Mouse (Mus musculus) liver, embryonic 12.5 days (tissue): Measurements from ENCODE around the gene Golph3. TPM values are rescaled to one million over a fixed set of nuclear protein-coding genes. Genes with fewer than 3 reads are reported as not detected.
A peak's percentile ranks its signal among the peaks of the same experiment; 100 is the strongest.

Experiments
- ATAC-seq: fragments of 200-750 bp; cut with Nextera tagmentation; 2 replicates; pipeline ENCODE4 v1.8.0; 2017; ENCODE audit warnings: moderate number of reproducible peaks, mild to moderate bottlenecking, moderate library complexity
- H3K27ac ChIP-seq: fragments of 300-500 bp; sonication (generic); 2 replicates; pipeline ENCODE4 v1.5.1; 2016; ENCODE audit warnings: mild to moderate bottlenecking
- H3K27me3 ChIP-seq: fragments of 300-500 bp; sonication (generic); replicated peaks from 2 replicates; pipeline ENCODE4 v1.6.1; 2016; ENCODE audit warnings: mild to moderate bottlenecking, moderate library complexity
- H3K36me3 ChIP-seq: fragments of 300-500 bp; sonication (generic); 2 replicates; pipeline ENCODE4 v1.6.1; 2016; ENCODE audit warnings: mild to moderate bottlenecking, moderate library complexity
- H3K4me1 ChIP-seq: fragments of 300-500 bp; sonication (generic); 2 replicates; pipeline ENCODE4 v1.6.1; 2016
- H3K4me2 ChIP-seq: fragments of 300-500 bp; sonication (generic); 2 replicates; pipeline ENCODE4 v1.6.1; 2016; ENCODE audit warnings: mild to moderate bottlenecking, moderate library complexity
- H3K4me3 ChIP-seq: fragments of 300-500 bp; sonication (generic); 2 replicates; pipeline ENCODE4 v1.5.1; 2016; ENCODE audit warnings: mild to moderate bottlenecking, moderate library complexity
- H3K9ac ChIP-seq: fragments of 300-500 bp; sonication (generic); 2 replicates; pipeline ENCODE4 v1.6.1; 2016; ENCODE audit warnings: mild to moderate bottlenecking, moderate library complexity
- H3K9me3 ChIP-seq: fragments of 300-500 bp; sonication (generic); replicated peaks from 2 replicates; pipeline ENCODE4 v1.6.1; 2016; ENCODE audit warnings: mild to moderate bottlenecking, moderate library complexity
- WGBS: fragments of 180-500 bp; shearing (Covaris S2); methylation state at CpG from one replicate; pipeline ENCODE4 v1.1.7; 2016; ENCODE audit not compliant: insufficient replicate concordance; 5-methylcytosine and 5-hydroxymethylcytosine counted together
- polyA plus RNA-seq: library from polyadenylated mRNA; unstranded; fragments of >200 nt; fragmentation: Nextera tagmentation; extraction: Ambion mirVana; gene quantifications from 2 replicates; pipeline ENCODE4 v1.2.1, GENCODE M21; 2016

The Golph3 gene
- polyA plus RNA-seq, 1 experiment from 2014 or later, result 79.8 TPM

DNA sequence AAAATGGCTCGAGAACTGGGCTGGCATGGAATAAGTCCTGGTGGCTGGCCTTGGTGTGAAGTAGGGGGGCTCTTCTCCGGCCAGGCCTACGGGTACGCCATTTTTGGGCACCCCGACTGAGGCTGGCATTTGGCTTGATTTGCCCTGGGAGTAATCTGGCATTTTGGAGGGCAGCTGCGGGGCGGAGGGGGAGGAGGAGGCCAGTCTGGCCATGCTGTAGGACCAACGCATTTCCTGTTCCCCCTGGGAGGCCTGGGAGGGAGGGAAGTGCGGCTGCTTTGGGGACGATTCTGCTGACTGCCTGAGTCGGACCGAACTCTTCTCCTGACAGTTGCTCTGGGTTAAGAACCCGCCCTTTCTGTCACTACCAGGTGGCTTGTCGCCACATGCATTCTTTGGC is 52.2 kb downstream of the Golph3 start:
- Histone ChIP-seq H3K9me3 (no peaks in the 10 kb centered on the region), H3K27ac (no peak overlapping the region), H3K4me2 (no peak overlapping the region), H3K4me1 (peaks cover 29% of the 10 kb centered on the region), H3K4me3 (no peak overlapping the region), H3K9ac (no peak overlapping the region), H3K36me3 (no peaks in the 10 kb centered on the region), H3K27me3 (peaks cover 4% of the 10 kb centered on the region; the same call in 1 of the 2 replicates)
- WGBS, result 59% methylated on average over 14 of the region's 14 CpGs
- ATAC-seq, result no peak

DNA sequence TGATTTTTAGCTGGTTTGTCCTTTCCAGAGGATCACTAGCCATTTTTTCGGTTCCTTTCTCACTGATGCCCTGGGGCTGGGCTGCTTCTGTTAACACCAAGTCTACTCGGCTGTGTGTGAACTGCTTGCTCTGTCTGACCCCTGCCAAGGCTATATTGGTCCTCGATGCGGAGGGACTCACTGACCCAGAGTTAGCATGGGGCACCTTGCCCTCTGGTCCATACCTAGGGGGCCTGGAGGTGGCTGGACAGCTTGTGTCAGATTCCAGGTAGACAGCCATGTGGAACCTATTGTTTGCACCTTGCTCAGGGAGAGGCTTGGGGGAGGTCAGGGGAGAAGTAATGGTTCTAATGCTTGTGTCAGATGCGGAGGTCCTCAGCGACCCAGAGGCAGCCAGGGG is 52.7 kb downstream of the Golph3 start:
- no peak overlapping the region for H3K4me2 ChIP-seq
- H3K27me3 ChIP-seq, result peaks cover 4% of the 10 kb centered on the region; the same call in 1 of the 2 replicates
- no peak overlapping the region for H3K4me3 ChIP-seq
- no peak overlapping the region for H3K27ac ChIP-seq
- no peak overlapping the region for H3K9ac ChIP-seq
- H3K4me1 ChIP-seq, result peaks cover 27% of the 10 kb centered on the region
- H3K36me3 ChIP-seq, result no peaks in the 10 kb centered on the region
- ATAC-seq, result no peak
- WGBS, result 78% methylated on average over 6 of the region's 6 CpGs
- no peaks in the 10 kb centered on the region for H3K9me3 ChIP-seq

DNA sequence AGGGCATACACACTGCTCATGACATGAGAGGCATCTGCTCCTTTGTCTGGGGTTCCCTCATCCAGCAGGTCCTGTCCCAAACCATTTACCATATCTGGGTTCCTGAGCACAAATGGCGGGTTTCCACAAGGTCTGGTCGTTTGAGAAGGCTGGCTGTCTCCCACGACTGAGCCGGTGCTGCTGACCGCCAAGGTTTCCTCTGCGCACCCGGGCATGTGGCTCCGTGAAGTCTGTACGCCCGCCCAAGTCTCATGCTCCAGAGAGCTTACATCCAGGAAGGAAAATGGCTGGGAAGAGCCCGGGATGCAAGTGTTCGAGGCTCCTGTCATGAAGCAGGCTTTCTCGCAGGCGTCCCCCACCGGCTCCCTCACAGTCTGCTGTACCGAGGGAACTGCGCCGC is 53.7 kb downstream of the Golph3 start:
- H3K4me3 ChIP-seq, result peak overlapping the region; percentile 49
- peaks cover 27% of the 10 kb centered on the region for H3K4me1 ChIP-seq
- 48% methylated on average over 18 of the region's 18 CpGs for WGBS
- H3K9me3 ChIP-seq, result no peaks in the 10 kb centered on the region
- no peaks in the 10 kb centered on the region for H3K36me3 ChIP-seq
- H3K4me2 ChIP-seq, result peak overlapping the region; percentile 81
- H3K27me3 ChIP-seq, result peaks cover 4% of the 10 kb centered on the region; the same call in 1 of the 2 replicates
- ATAC-seq, result no peak
- H3K27ac ChIP-seq, result no peak overlapping the region
- peak overlapping the region; percentile 57; the same call in 1 of the 2 replicates for H3K9ac ChIP-seq

DNA sequence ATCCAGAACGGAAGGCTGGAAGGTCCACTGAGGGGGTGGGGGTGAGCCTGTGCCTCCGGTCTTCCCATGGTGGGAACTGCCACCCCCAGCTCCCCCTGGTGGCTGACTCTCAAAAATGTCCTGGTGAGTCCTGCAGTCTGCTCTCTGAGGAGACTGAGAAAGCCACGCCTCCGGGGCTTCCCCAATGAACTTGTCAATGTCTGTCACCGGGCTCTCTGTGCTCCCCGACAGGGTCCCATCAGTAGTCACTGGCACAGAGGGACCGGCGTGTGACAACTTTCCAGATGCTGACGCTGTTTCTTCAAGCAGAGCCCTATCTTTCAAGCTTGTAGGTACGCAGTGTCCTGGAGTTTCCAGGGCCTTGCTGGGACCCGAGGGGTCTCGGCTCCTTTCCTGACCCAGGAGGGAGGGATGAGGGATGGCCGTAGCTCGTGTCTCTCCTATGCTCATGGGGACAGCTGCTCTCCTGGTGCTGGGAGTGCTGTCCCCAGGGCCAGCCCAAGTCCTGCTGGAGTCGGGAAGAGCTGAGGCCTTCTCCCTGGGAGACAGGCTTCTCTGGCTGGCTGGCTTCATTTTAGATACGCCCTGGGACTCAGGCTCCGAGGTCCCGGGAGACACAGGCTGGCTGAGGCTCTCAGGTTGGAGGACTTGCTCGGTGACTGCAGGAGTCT is 54.5 kb downstream of the Golph3 start:
- Histone ChIP-seq H3K36me3 (no peaks in the 10 kb centered on the region), H3K27ac (no peak overlapping the region), H3K4me2 (peak overlapping the region; percentile 81), H3K9me3 (no peaks in the 10 kb centered on the region), H3K4me3 (peak overlapping the region; percentile 49), H3K4me1 (peaks cover 27% of the 10 kb centered on the region), H3K9ac (peak overlapping the region; percentile 57), H3K27me3 (peaks cover 4% of the 10 kb centered on the region; the same call in 1 of the 2 replicates)
- ATAC-seq, result peak; percentile 77
- WGBS, result 4% methylated on average over 19 of the region's 19 CpGs

DNA sequence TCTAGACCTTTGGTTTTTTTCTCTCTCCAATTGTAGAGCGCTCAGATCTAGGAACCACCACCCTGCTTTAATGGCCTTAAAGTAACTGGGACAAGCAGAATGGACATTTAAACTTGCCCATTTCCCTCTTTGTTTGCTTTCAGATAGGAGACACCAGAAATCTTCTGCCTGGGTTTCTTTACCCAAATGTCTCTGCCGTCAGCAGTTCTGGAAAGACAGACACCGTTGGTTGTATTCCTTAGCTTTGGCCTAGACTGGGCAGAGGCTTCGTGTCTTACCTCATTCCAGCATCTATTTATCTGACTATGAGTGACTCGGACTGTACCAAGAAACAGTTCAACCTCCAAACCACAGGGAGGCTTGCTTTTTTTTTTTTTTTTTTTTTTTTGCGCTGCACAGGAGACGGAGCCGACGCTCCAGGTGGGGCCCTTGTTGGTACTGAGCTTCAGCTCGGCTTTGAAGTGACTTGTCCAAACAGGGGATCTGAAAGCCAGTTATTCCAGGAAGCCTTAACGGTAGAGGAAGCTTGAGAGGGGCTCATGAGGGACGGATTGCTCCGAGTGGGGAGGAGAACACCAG is 55.3 kb downstream of the Golph3 start:
- H3K9me3 ChIP-seq, result no peaks in the 10 kb centered on the region
- H3K36me3 ChIP-seq, result no peaks in the 10 kb centered on the region
- H3K27me3 ChIP-seq, result peaks cover 4% of the 10 kb centered on the region; the same call in 1 of the 2 replicates
- peaks cover 22% of the 10 kb centered on the region for H3K4me1 ChIP-seq
- H3K4me2 ChIP-seq, result peak overlapping the region; percentile 81
- no peak for ATAC-seq
- H3K9ac ChIP-seq, result peak overlapping the region; percentile 57; the same call in 1 of the 2 replicates
- H3K4me3 ChIP-seq, result peak overlapping the region; percentile 49
- 20% methylated on average over 13 of the region's 13 CpGs for WGBS
- no peak overlapping the region for H3K27ac ChIP-seq

DNA sequence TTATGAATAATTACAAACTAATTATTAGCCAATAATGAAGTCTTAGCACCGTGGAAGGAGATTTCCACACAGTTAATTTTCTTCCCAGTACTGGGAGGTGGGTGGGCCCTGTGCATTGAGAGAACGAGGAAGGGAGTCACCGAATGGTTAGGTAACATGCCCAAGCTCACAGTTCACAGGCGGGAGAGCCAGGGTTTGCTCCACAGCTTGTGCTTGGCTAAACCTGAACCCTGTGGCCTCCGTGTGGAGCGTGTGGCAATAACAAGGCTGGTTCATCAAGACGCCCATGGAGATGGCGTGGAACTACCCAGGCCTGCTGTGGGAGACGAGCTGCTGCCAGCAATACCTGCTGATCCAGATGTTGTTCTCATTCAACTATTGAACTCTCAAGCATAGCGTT is 56.5 kb downstream of the Golph3 start:
- WGBS, result 73% methylated on average over 10 of the region's 10 CpGs
- H3K4me2 ChIP-seq, result no peak overlapping the region
- no peak for ATAC-seq

DNA sequence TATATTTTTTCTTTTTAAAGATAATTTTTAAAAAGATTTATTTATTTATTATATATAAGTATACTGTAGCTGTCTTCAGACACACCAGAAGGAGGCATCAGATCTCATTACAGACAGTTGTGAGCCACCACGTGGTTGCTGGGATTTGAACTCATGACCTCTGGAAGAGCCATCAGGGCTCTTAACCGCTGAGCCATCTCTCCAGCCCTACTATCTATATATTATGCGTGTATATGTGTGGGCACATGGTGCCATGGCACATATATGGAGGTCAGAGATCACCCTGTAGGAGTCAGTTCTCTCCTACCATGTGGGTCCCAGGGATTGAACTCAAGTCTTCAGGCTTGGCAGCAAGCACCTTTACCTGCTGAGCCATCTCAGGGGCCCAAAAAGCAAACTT is 58.8 kb downstream of the Golph3 start:
- Histone ChIP-seq H3K27me3 (no peaks in the 10 kb centered on the region), H3K9ac (no peak overlapping the region), H3K9me3 (no peaks in the 10 kb centered on the region), H3K27ac (no peak overlapping the region), H3K36me3 (no peaks in the 10 kb centered on the region), H3K4me3 (no peak overlapping the region), H3K4me2 (no peak overlapping the region), H3K4me1 (peaks cover 19% of the 10 kb centered on the region)
- WGBS, result 83% methylated on average over 3 of the region's 3 CpGs
- ATAC-seq, result no peak

More for the DNA sequence above, 56.5 kb downstream of the Golph3 start:
- Histone ChIP-seq H3K4me3 (no peak overlapping the region), H3K9ac (no peak overlapping the region), H3K36me3 (no peaks in the 10 kb centered on the region), H3K27ac (no peak overlapping the region), H3K9me3 (no peaks in the 10 kb centered on the region), H3K27me3 (peaks cover 4% of the 10 kb centered on the region; the same call in 1 of the 2 replicates), H3K4me1 (peaks cover 22% of the 10 kb centered on the region)

DNA sequence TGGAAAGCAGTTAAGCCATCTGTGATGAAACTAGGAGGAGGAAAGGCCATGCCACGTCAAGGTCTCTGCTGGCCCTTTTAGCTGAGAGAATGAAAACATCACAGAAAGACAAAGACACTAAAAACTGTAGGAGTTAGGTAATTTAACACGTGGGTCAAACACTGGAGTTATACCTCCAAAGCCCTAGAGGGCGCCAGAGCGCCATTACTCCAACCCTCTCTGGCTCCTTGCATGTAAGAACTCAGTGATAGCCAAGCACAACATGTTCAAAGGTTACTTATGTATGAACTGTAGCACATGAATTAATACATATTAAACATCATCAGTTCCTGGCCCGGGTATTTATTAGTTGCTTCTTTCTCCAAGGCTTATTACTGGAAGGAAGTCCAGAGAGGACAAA is 59.3 kb downstream of the Golph3 start:
- no peaks in the 10 kb centered on the region for H3K27me3 ChIP-seq
- no peaks in the 10 kb centered on the region for H3K36me3 ChIP-seq
- H3K27ac ChIP-seq, result no peak overlapping the region
- no peak for ATAC-seq
- no peak overlapping the region for H3K9ac ChIP-seq
- H3K4me1 ChIP-seq, result peaks cover 16% of the 10 kb centered on the region
- H3K9me3 ChIP-seq, result no peaks in the 10 kb centered on the region
- WGBS, result 35% methylated on average over 5 of the region's 5 CpGs
- no peak overlapping the region for H3K4me2 ChIP-seq
- H3K4me3 ChIP-seq, result no peak overlapping the region

DNA sequence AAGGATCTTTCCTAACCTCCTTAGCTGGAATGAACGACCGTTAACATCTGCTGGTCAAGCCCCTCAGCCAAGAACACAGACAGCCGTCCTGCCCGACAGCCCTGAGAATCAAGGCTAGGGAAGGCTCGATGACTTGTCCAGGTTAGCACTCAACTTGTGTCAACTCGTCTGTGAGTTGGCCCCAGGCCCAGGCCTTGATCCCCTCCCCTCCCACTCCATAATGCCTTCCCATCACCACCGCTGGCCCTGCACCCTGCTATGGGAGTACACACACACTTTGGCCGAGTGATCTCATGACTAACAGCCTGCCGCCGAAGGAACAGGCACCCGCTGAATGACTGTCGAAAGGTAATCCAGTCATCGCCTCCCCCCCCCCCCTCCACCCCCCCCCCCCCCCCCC is 63.4 kb downstream of the Golph3 start:
- Histone ChIP-seq H3K9ac (no peak overlapping the region), H3K4me2 (no peak overlapping the region), H3K4me3 (no peak overlapping the region), H3K9me3 (no peaks in the 10 kb centered on the region), H3K4me1 (no peaks in the 10 kb centered on the region), H3K36me3 (no peaks in the 10 kb centered on the region), H3K27me3 (no peaks in the 10 kb centered on the region), H3K27ac (no peak overlapping the region)
- ATAC-seq, result no peak
- 69% methylated on average over 13 of the region's 13 CpGs for WGBS

DNA sequence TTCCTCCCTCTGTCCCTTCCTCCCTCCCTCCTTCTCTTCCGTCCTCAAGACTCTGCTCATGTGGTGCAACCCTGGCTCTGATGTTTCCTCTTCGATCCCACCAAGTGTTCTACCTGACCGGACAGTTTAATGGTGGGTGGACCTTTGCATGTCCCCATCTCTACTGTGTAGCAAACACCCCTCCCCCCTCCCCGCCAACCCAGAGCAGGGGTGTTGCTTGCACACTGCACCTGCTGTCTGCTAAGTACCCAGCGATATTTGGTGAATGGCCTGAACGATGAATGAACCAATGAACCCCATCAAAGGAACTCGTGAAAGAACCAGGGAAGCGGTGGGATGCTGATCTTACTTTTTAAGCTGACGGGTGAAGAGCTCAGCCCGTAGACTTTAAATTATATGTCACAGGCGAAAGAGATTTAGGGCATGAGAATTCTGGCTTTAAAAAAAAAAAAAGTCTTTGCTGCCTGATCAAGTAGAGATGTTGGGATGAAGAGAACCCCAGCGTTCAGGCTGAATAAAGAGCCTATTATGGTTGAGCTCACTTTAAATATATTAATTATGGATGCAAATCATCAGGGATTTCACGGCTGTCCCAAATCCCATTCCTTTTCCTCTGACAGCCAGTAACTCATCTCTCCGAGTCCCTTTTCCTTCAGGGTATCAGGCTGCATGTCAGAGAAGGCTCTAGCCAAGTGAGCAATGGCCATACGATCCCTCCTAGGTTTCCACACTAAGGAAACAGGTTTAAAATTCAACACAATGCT is 67.7 kb downstream of the Golph3 start:
- 70% methylated on average over 15 of the region's 15 CpGs for WGBS
- no peaks in the 10 kb centered on the region for H3K4me1 ChIP-seq
- H3K27me3 ChIP-seq, result no peaks in the 10 kb centered on the region
- H3K36me3 ChIP-seq, result no peaks in the 10 kb centered on the region
- no peak for ATAC-seq
- no peak overlapping the region for H3K9ac ChIP-seq
- H3K9me3 ChIP-seq, result no peaks in the 10 kb centered on the region
- no peak overlapping the region for H3K4me2 ChIP-seq
- no peak overlapping the region for H3K27ac ChIP-seq
- H3K4me3 ChIP-seq, result no peak overlapping the region

DNA sequence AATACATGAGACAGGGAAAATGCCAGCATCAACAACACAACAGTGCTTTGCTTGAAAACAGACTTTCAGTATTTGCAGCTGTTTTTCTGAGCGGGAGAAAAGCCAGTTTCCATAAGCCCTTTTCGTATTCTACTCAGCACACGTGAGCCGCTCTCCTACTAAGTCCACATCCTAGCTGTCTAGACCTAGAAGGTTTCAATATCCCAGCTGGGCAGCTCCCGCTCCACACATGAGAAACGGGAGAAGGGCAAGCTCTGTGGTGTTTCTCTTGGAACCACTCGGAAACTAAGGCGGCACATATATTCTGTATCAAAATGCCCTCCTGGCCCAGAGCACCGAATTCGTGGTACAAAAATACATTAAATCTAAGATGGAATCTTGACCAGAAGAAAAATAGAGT is 73.5 kb downstream of the Golph3 start:
- Histone ChIP-seq H3K4me1 (no peaks in the 10 kb centered on the region), H3K36me3 (no peaks in the 10 kb centered on the region), H3K4me3 (no peak overlapping the region), H3K9me3 (no peaks in the 10 kb centered on the region), H3K27ac (no peak overlapping the region), H3K9ac (no peak overlapping the region), H3K27me3 (no peaks in the 10 kb centered on the region), H3K4me2 (no peak overlapping the region)
- ATAC-seq, result no peak
- WGBS, result 84% methylated on average over 10 of the region's 10 CpGs

DNA sequence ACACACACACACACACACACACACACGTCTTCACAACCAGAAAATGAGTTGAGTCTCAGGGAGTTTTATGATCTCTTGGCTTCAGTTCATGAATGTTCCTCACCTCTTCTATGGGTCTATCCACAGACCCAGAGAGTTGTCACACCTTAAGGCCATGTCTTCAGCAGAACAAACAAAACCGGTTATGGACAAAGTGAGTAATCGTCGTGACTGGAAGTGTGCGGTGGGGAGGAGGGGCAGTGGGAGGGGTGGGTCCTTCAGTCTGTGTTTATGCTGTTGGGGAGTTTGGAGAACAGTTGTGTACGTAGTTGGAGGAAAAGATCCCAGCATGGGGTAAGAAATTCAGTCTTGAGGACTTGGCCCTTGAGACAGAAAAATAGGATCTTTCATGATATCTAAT is 75.8 kb downstream of the Golph3 start:
- no peak overlapping the region for H3K4me3 ChIP-seq
- ATAC-seq, result no peak
- no peaks in the 10 kb centered on the region for H3K9me3 ChIP-seq
- no peaks in the 10 kb centered on the region for H3K4me1 ChIP-seq
- WGBS, result 64% methylated on average over 6 of the region's 6 CpGs
- no peak overlapping the region for H3K9ac ChIP-seq
- no peak overlapping the region for H3K4me2 ChIP-seq
- H3K27ac ChIP-seq, result no peak overlapping the region
- H3K27me3 ChIP-seq, result no peaks in the 10 kb centered on the region
- H3K36me3 ChIP-seq, result no peaks in the 10 kb centered on the region
